In the genomic region with DNA sequence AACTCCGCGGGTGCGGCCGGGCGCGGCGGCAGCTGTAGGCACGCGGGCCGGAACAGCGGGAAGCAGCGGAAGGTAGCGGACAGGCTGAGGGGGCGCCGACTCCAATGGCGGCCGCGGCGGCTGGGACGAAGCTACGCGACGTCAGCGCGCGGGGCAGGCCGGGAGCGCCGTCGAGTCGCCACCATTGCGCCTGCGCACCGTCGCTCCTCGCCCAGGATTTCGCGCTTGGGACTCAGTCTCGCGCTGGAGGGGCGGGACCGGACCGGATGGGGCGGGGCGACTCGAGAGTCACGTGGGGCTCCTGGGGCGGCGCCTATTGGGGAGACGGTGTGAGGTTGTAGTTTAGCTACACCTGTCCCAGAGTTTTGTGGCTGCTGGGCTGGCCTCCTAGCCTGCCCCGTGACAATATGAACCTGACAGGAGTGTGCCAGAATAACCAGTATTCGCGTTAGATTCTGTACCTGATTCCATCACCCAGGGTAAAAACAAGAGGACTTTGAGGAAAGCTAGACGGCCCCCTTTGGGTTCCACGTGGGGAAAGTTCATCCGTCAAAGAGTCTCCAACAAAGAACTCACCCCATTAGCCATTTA, we compare ENCODE assay signal across 8 mouse cellular contexts. TPM values are rescaled to one million over a fixed set of nuclear protein-coding genes. Genes with fewer than 3 reads are reported as not detected.
DNase-seq lines count a peak whose midpoint lies in the region; ATAC-seq and TF ChIP-seq lines count a peak whose summit lies in the region.

A gene (minus strand): TSS at position 140 of the 591 bp plus-strand sequence.

- H3K79me2 ChIP-seq in CH12.LX (replicated peaks; ENCODE audit: control insufficient read depth, extremely low read depth, insufficient read depth, poor library complexity, severe bottlenecking) = peaks cover 45% of the 10 kb centered on the region

- peak; percentile 93 for ATAC-seq in forebrain, embryonic 11.5 days (replicated peaks; ENCODE audit: low FRiP score)
- ATAC-seq in heart, embryonic 16.5 days (replicated peaks; ENCODE audit: extremely low read depth, insufficient read depth, low FRiP score) = peak; percentile 98
- ATAC-seq in liver, embryonic 15.5 days (ENCODE audit: insufficient read depth) = peak; percentile 94
- ATAC-seq in neural tube, embryonic 12.5 days (ENCODE audit: low FRiP score, low read depth) = peak; percentile 93

- H3K9ac ChIP-seq in CH12.LX (ENCODE audit: insufficient read depth, low read depth) = peak within 1 kb of the TSS; percentile 98
- H3K9ac ChIP-seq in forebrain, embryonic 11.5 days (ENCODE audit: low read length) = peak within 1 kb of the TSS; percentile 99
- peak within 1 kb of the TSS; percentile 99 for H3K9ac ChIP-seq in heart, embryonic 16.5 days (ENCODE audit: low read length)
- H3K9ac ChIP-seq in liver, embryonic 15.5 days = peak within 1 kb of the TSS; percentile 99
- peak within 1 kb of the TSS; percentile 99 for H3K9ac ChIP-seq in neural tube, embryonic 12.5 days

- TF ChIP-seq CTCF in CH12.LX (conservative IDR thresholded peaks at IDR 0.05 in 1 of 2, IDR thresholded peaks at IDR 0.05 in 1 of 2; ENCODE audit: low read depth in 2 of 2, low read length in 2 of 2) = no peak

- peaks cover 17 to 28% of the 10 kb centered on the region in 2 experiments for H3K36me3 ChIP-seq in CH12.LX (replicated peaks in 1 of 2; ENCODE audit: control insufficient read depth in 1 of 2, insufficient read depth in 1 of 2, low read length in 1 of 2)
- H3K36me3 ChIP-seq in forebrain, embryonic 11.5 days (ENCODE audit: control insufficient read depth, insufficient read depth, low read length) = peaks cover 3% of the 10 kb centered on the region; the same call in 1 of the 2 replicates
- peaks cover 13% of the 10 kb centered on the region for H3K36me3 ChIP-seq in heart, embryonic 16.5 days (ENCODE audit: control insufficient read depth, insufficient read depth)
- peaks cover 26% of the 10 kb centered on the region for H3K36me3 ChIP-seq in liver, embryonic 15.5 days (replicated peaks)
- peaks cover 23% of the 10 kb centered on the region; the same call in 1 of the 2 replicates for H3K36me3 ChIP-seq in neural tube, embryonic 12.5 days

- under 1% methylated on average over 50 of the region's 56 CpGs for WGBS in forebrain, embryonic 11.5 days
- WGBS in heart, embryonic 16.5 days = 1% methylated on average over 56 of the region's 56 CpGs
- WGBS in liver, embryonic 15.5 days (ENCODE audit: insufficient replicate concordance) = under 1% methylated on average over 42 of the region's 56 CpGs
- WGBS in neural tube, embryonic 12.5 days = under 1% methylated on average over 56 of the region's 56 CpGs

- DNase-seq in CH12.LX (ENCODE audit: extremely low read depth) = peak; percentile 93
- DNase-seq in c-Kit-positive CD71-positive TER-119-negative erythroid progenitor cells, embryonic 14.5 days (ENCODE audit: low read depth) = peak; percentile 93
- DNase-seq in forebrain, embryonic 11.5 days (ENCODE audit: low spot score) = peak; percentile 99
- DNase-seq in kidney, postnatal 36 days = peak; percentile 97 to 99
- peak; percentile 83 for DNase-seq in telencephalon, adult 2 months (ENCODE audit: low read depth, low spot score)

- TF ChIP-seq EP300 in CH12.LX (IDR thresholded peaks at IDR 0.05; ENCODE audit: low read length) = no peak

- peaks cover 0 to 30% of the 10 kb centered on the region in 2 experiments; a peak in 2 of 4 replicates for H3K4me1 ChIP-seq in CH12.LX (ENCODE audit: control insufficient read depth in 1 of 2, insufficient read depth in 2 of 2)
- H3K4me1 ChIP-seq in forebrain, embryonic 11.5 days (replicated peaks; ENCODE audit: control insufficient read depth, insufficient read depth, low read length) = peaks cover 6% of the 10 kb centered on the region
- H3K4me1 ChIP-seq in heart, embryonic 16.5 days (ENCODE audit: control insufficient read depth, insufficient read depth, low read length) = peaks cover 17% of the 10 kb centered on the region
- H3K4me1 ChIP-seq in liver, embryonic 15.5 days (replicated peaks) = peaks cover 33% of the 10 kb centered on the region
- peaks cover 16% of the 10 kb centered on the region for H3K4me1 ChIP-seq in neural tube, embryonic 12.5 days

- no peak within 1 kb of the TSS for H3K27ac ChIP-seq in CH12.LX (ENCODE audit: insufficient read depth, low read depth)
- no peak within 1 kb of the TSS; the same call in 1 of the 2 replicates for H3K27ac ChIP-seq in forebrain, embryonic 11.5 days (ENCODE audit: low read depth, low read length)
- peak within 1 kb of the TSS; percentile 78 for H3K27ac ChIP-seq in heart, embryonic 16.5 days (ENCODE audit: low read length)
- peak within 1 kb of the TSS; percentile 84 for H3K27ac ChIP-seq in liver, embryonic 15.5 days (replicated peaks)
- H3K27ac ChIP-seq in neural tube, embryonic 12.5 days = no peak within 1 kb of the TSS

- peak within 1 kb of the TSS; percentile 58 for H3K4me2 ChIP-seq in CH12.LX (ENCODE audit: insufficient read depth, low read depth, poor library complexity, severe bottlenecking)
- H3K4me2 ChIP-seq in forebrain, embryonic 11.5 days (ENCODE audit: low read depth, low read length, severe bottlenecking) = peak within 1 kb of the TSS; percentile 80
- H3K4me2 ChIP-seq in heart, embryonic 16.5 days (ENCODE audit: low read depth, low read length) = peak within 1 kb of the TSS; percentile 79
- H3K4me2 ChIP-seq in liver, embryonic 15.5 days = peak within 1 kb of the TSS; percentile 81
- peak within 1 kb of the TSS; percentile 89 for H3K4me2 ChIP-seq in neural tube, embryonic 12.5 days (replicated peaks)

- dilution Hi-C loops in CH12.LX (cut with MboI; ENCODE audit: extremely low pct_ligation_motif_present, extremely low pct_unique_long_range_greater_than_20kb, low sequenced_read_pairs) = no loop called here

- in situ Hi-C loops in CH12.LX (cut with MboI; ENCODE audit: low pct_ligation_motif_present, low pct_unique_long_range_greater_than_20kb, low sequenced_read_pairs) = no loop called here

- no peak for TF ChIP-seq RAD21 in CH12.LX (IDR thresholded peaks at IDR 0.05; ENCODE audit: low read depth, low read length)

- peak within 1 kb of the TSS; percentile 93 to 100 (median 99) for H3K4me3 ChIP-seq in CH12.LX (replicated peaks in 1 of 3; ENCODE audit: low read depth in 2 of 3, low read length in 2 of 3, poor library complexity in 1 of 3)
- peak within 1 kb of the TSS; percentile 99 for H3K4me3 ChIP-seq in forebrain, embryonic 11.5 days (ENCODE audit: low read depth, low read length)
- H3K4me3 ChIP-seq in heart, embryonic 16.5 days (ENCODE audit: low read length) = peak within 1 kb of the TSS; percentile 89
- H3K4me3 ChIP-seq in liver, embryonic 15.5 days (replicated peaks) = peak within 1 kb of the TSS; percentile 99
- H3K4me3 ChIP-seq in neural tube, embryonic 12.5 days = peak within 1 kb of the TSS; percentile 100

- H3K27me3 ChIP-seq in CH12.LX (replicated peaks) = peaks cover 11% of the 10 kb centered on the region
- no peaks in the 10 kb centered on the region for H3K27me3 ChIP-seq in forebrain, embryonic 11.5 days (ENCODE audit: control insufficient read depth, insufficient read depth, low read length)
- no peaks in the 10 kb centered on the region for H3K27me3 ChIP-seq in heart, embryonic 16.5 days (ENCODE audit: control insufficient read depth, insufficient read depth, low read length)
- no peaks in the 10 kb centered on the region for H3K27me3 ChIP-seq in liver, embryonic 15.5 days
- H3K27me3 ChIP-seq in neural tube, embryonic 12.5 days (replicated peaks) = no peaks in the 10 kb centered on the region

- no peaks in the 10 kb centered on the region for H3K9me3 ChIP-seq in CH12.LX (replicated peaks; ENCODE audit: low read length)
- no peaks in the 10 kb centered on the region for H3K9me3 ChIP-seq in forebrain, embryonic 11.5 days (ENCODE audit: control insufficient read depth, low read length)
- no peaks in the 10 kb centered on the region for H3K9me3 ChIP-seq in heart, embryonic 16.5 days (replicated peaks; ENCODE audit: control insufficient read depth, low read length)
- no peaks in the 10 kb centered on the region for H3K9me3 ChIP-seq in liver, embryonic 15.5 days (replicated peaks)
- H3K9me3 ChIP-seq in neural tube, embryonic 12.5 days = no peaks in the 10 kb centered on the region

- peak; percentile 89 for TF ChIP-seq POLR2A in CH12.LX (IDR thresholded peaks at IDR 0.05; ENCODE audit: low read depth, low read length)

TF ChIP-seq in CH12.LX, 34 proteins besides CTCF, POLR2A, EP300 and RAD21 (continues in another document):
- TF ChIP-seq BHLHE40 (IDR thresholded peaks at IDR 0.05; ENCODE audit: low read depth, low read length) (peak; percentile 20; the same call in 1 of the 2 replicates), ELF1 (IDR thresholded peaks at IDR 0.05; ENCODE audit: low read depth, low read length) (peak; percentile 54; the same call in 1 of the 2 replicates), ZC3H11A (IDR thresholded peaks at IDR 0.05; ENCODE audit: low read depth, low read length) (no peak), KAT2A (IDR thresholded peaks at IDR 0.05; ENCODE audit: insufficient replicate concordance, low read length) (peak; percentile 65; the same call in 1 of the 2 replicates), JUN (IDR thresholded peaks at IDR 0.05; ENCODE audit: insufficient read depth, low read depth, low read length) (no peak), USF1 (IDR thresholded peaks at IDR 0.05; ENCODE audit: low read depth, low read length) (peak; percentile 95), CHD1 (IDR thresholded peaks at IDR 0.05; ENCODE audit: low read depth, low read length) (no peak), TBP (conservative IDR thresholded peaks at IDR 0.05; ENCODE audit: low read depth, low read length) (peak; percentile 64; the same call in 1 of the 2 replicates), MXI1 (IDR thresholded peaks at IDR 0.05; ENCODE audit: low read depth, low read length) (peak; percentile 35), IRF4 (IDR thresholded peaks at IDR 0.05; ENCODE audit: low read depth, low read length) (no peak), NELFE (IDR thresholded peaks at IDR 0.05; ENCODE audit: low read depth, low read length) (peak; percentile 74), ETS1 (conservative IDR thresholded peaks at IDR 0.05; ENCODE audit: low read depth, low read length) (no peak), SMC3 (IDR thresholded peaks at IDR 0.05; ENCODE audit: low read depth, low read length) (no peak), ZMIZ1 (IDR thresholded peaks at IDR 0.05; ENCODE audit: low read depth, low read length) (peak; percentile 60), GABPA (IDR thresholded peaks at IDR 0.05; ENCODE audit: insufficient replicate concordance, low read depth, low read length) (no peak)

RNA-seq across cellular contexts. Expression of the gene that starts here (rescaled TPM):
- total RNA-seq in CH12.LX (2012; rRNA removed) (27.5 and 33.1 TPM in 2 replicates), CH12.LX (2014; rRNA removed) (40.7 and 42.5 TPM in 2 replicates)
- polyA plus RNA-seq in CH12.LX (2012; ENCODE audit: insufficient read length, low read depth) = 57.4 and 67.0 TPM in 2 replicates
- polyA plus RNA-seq in forebrain, embryonic 11.5 days (2014; fragmentation: Nextera tagmentation; extraction: Ambion mirVana) = 74.5 and 75.4 TPM in 2 replicates
- 17.5 and 33.9 TPM in 2 replicates for polyA plus RNA-seq in heart, embryonic 16.5 days (2015; fragmentation: Nextera tagmentation; extraction: Ambion mirVana)
- 21.6 and 22.0 TPM in 2 replicates for polyA plus RNA-seq in liver, embryonic 15.5 days (2015; fragmentation: Nextera tagmentation; extraction: Ambion mirVana)
- polyA plus RNA-seq in neural tube, embryonic 12.5 days (2016; fragmentation: Nextera tagmentation; extraction: Ambion mirVana) = 62.4 and 64.7 TPM in 2 replicates

Comparison
In these comparisons a context has a peak if more than half of its experiments do, and no peak if none do; other contexts are left out.
1. H3K27ac ChIP-seq: peak in heart, embryonic 16.5 days (single experiment) and liver, embryonic 15.5 days (single experiment); none in CH12.LX (single experiment), forebrain, embryonic 11.5 days (single experiment) and neural tube, embryonic 12.5 days (single experiment).
2. Peak in every context shown above with its lines, with median percentiles within 50 percentile points of each other: DNase-seq, H3K4me2 ChIP-seq, H3K4me3 ChIP-seq, H3K9ac ChIP-seq and ATAC-seq.